In the genomic region with DNA sequence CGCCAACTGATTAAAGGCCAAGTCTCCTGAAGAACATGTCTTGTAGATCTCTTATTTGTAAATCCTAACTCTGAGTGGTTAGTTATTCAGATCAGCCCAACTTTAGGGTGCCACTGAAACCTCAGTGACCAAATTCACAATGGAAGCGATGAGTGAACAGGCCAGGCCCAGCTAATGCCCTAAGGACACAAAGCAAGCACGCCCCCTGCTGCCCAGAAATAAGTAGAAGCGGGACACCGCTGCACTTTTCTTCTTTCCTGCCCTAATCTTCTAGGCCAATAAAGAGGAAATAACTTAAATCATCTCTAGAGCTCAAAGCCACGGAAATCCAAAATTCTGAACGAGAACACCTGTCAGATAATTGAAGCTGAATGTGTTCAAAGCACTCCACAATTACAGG, we compare ENCODE assay signal across 9 mouse cellular contexts.
A peak's percentile ranks its signal among the peaks of the same experiment; 100 is the strongest.
DNase-seq lines count a peak whose midpoint lies in the region; ATAC-seq lines count a peak whose summit lies in the region.
"Had no signal": no experiment of that assay in that cellular context is flagged by ENCODE, and none has a peak within 500 bp of the region (broad histone marks: within the 10 kb centered on the region; RNA-seq: fewer than 3 reads in every experiment).

No protein-coding gene starts in this region.

- H3K27ac ChIP-seq in hindbrain, embryonic 11.5 days (ENCODE audit: low read depth, low read length): no peak overlapping the region
- H3K27ac ChIP-seq in hindbrain, embryonic 14.5 days: no peak overlapping the region
- H3K27ac ChIP-seq in hindbrain, embryonic 16.5 days (ENCODE audit: low read depth, low read length): no peak overlapping the region

- H3K9ac ChIP-seq in hindbrain, embryonic 11.5 days (ENCODE audit: low read depth, low read length): no peak overlapping the region
- H3K9ac ChIP-seq in hindbrain, embryonic 14.5 days: no peak overlapping the region
- no peak overlapping the region for H3K9ac ChIP-seq in hindbrain, embryonic 16.5 days (ENCODE audit: low read depth, low read length)

- H3K9me3 ChIP-seq in hindbrain, embryonic 11.5 days (ENCODE audit: control insufficient read depth, low read length): no peaks in the 10 kb centered on the region
- H3K9me3 ChIP-seq in hindbrain, embryonic 14.5 days (ENCODE audit: control insufficient read depth, low read length): no peaks in the 10 kb centered on the region
- no peaks in the 10 kb centered on the region for H3K9me3 ChIP-seq in hindbrain, embryonic 16.5 days (ENCODE audit: control insufficient read depth, low read length)

- intact Hi-C loops in heart, postnatal 25 days (cut with DNase I): no loop called here

- no peaks in the 10 kb centered on the region for H3K36me3 ChIP-seq in hindbrain, embryonic 11.5 days (ENCODE audit: control insufficient read depth, insufficient read depth, low read length)
- H3K36me3 ChIP-seq in hindbrain, embryonic 14.5 days (replicated peaks; ENCODE audit: control insufficient read depth, insufficient read depth): no peaks in the 10 kb centered on the region
- H3K36me3 ChIP-seq in hindbrain, embryonic 16.5 days (ENCODE audit: control insufficient read depth, insufficient read depth, low read length): no peaks in the 10 kb centered on the region

- ATAC-seq in hindbrain, embryonic 11.5 days (ENCODE audit: low FRiP score): no peak
- ATAC-seq in hindbrain, embryonic 14.5 days (ENCODE audit: low FRiP score): no peak
- no peak for ATAC-seq in hindbrain, embryonic 16.5 days
- ATAC-seq: forebrain, embryonic 16.5 days had no signal

- peak; percentile 47 for DNase-seq in hindbrain, embryonic 11.5 days (ENCODE audit: low spot score)
- DNase-seq in hindbrain, embryonic 14.5 days (ENCODE audit: low spot score): no peak
- peak; percentile 58 for DNase-seq in testis, postnatal 10 days (ENCODE audit: low spot score)
- no peak for DNase-seq in testis, postnatal 14 days (ENCODE audit: low spot score)
- peak; percentile 69 for DNase-seq in embryo, embryonic 10.5 days (ENCODE audit: low spot score)
- DNase-seq in thymus, postnatal 4 days: peak; percentile 65
- DNase-seq in heart, postnatal 25 days (ENCODE audit: low spot score): no peak

- H3K4me3 ChIP-seq in hindbrain, embryonic 11.5 days (ENCODE audit: low read depth, low read length): no peak overlapping the region
- no peak overlapping the region for H3K4me3 ChIP-seq in hindbrain, embryonic 14.5 days (replicated peaks; ENCODE audit: low read length)
- H3K4me3 ChIP-seq in hindbrain, embryonic 16.5 days (ENCODE audit: low read length): no peak overlapping the region

- no peaks in the 10 kb centered on the region for H3K4me1 ChIP-seq in hindbrain, embryonic 11.5 days (replicated peaks; ENCODE audit: control insufficient read depth, insufficient read depth, low read length)
- no peaks in the 10 kb centered on the region for H3K4me1 ChIP-seq in hindbrain, embryonic 14.5 days (replicated peaks; ENCODE audit: control insufficient read depth, insufficient read depth, low read length)
- H3K4me1 ChIP-seq in hindbrain, embryonic 16.5 days (ENCODE audit: control insufficient read depth, insufficient read depth, low read depth, low read length): no peaks in the 10 kb centered on the region

- 45% methylated on average over 7 of the region's 7 CpGs for WGBS in hindbrain, embryonic 11.5 days
- WGBS in hindbrain, embryonic 14.5 days: 51% methylated on average over 7 of the region's 7 CpGs
- WGBS in hindbrain, embryonic 16.5 days: 49% methylated on average over 7 of the region's 7 CpGs

- H3K4me2 ChIP-seq in hindbrain, embryonic 11.5 days (replicated peaks; ENCODE audit: low read depth, low read length): no peak overlapping the region
- no peak overlapping the region for H3K4me2 ChIP-seq in hindbrain, embryonic 14.5 days (replicated peaks)
- no peak overlapping the region for H3K4me2 ChIP-seq in hindbrain, embryonic 16.5 days (ENCODE audit: low read length)

- H3K27me3 ChIP-seq in hindbrain, embryonic 11.5 days (ENCODE audit: control insufficient read depth, insufficient read depth, low read length): no peaks in the 10 kb centered on the region
- H3K27me3 ChIP-seq in hindbrain, embryonic 14.5 days (ENCODE audit: control insufficient read depth, insufficient read depth, low read length): no peaks in the 10 kb centered on the region
- no peaks in the 10 kb centered on the region for H3K27me3 ChIP-seq in hindbrain, embryonic 16.5 days (replicated peaks; ENCODE audit: control insufficient read depth, insufficient read depth, low read length)

Comparison
In these comparisons a context has a peak if more than half of its experiments do, and no peak if none do; other contexts are left out.
1. DNase-seq: peak in hindbrain, embryonic 11.5 days (single experiment), testis, postnatal 10 days (single experiment), embryo, embryonic 10.5 days (single experiment) and thymus, postnatal 4 days (single experiment); none in hindbrain, embryonic 14.5 days (single experiment), testis, postnatal 14 days (single experiment) and heart, postnatal 25 days (single experiment).